21 mouse cellular contexts compared by ENCODE assay signal in genomic region chr2:165909731-165910130, GRCm38 (mm10). TPM values are rescaled to one million over a fixed set of nuclear protein-coding genes. Genes with fewer than 3 reads are reported as not detected.
DNase-seq lines count a peak whose midpoint lies in the region; ATAC-seq and TF ChIP-seq lines count a peak whose summit lies in the region.
"Had no signal": no experiment of that assay in that cellular context is flagged by ENCODE, and none has a peak within 500 bp of the region (broad histone marks: within the 10 kb centered on the region; RNA-seq: fewer than 3 reads in every experiment).

No protein-coding gene starts in this region.

- peak; percentile 59 to 80 for DNase-seq in lung, adult 18-20 months
- no peak for DNase-seq in lung, adult 2 months
- DNase-seq in testis, postnatal 10 days (ENCODE audit: low spot score): no peak
- no peak for DNase-seq in right cerebral cortex, postnatal 25 days
- DNase-seq in frontal cortex, postnatal 25 days (ENCODE audit: low spot score in 2 of 2): no peak
- DNase-seq: adrenal gland, postnatal 25 days; cerebellum, adult 11-12 months; cerebellum, postnatal 25 days; embryo, embryonic 11 days; heart, postnatal 14 days; liver, embryonic 13.5 days; midbrain, embryonic 14.5 days; spleen, adult 18-20 months; thymus, postnatal 14 days had no signal

- no peak overlapping the region for H3K4me2 ChIP-seq in intestine, embryonic 15.5 days (replicated peaks)
- H3K4me2 ChIP-seq in lung, embryonic 16.5 days (ENCODE audit: low read depth, low read length): no peak overlapping the region
- H3K4me2 ChIP-seq in stomach, embryonic 16.5 days (ENCODE audit: low read depth, low read length): no peak overlapping the region
- H3K4me2 ChIP-seq: forebrain, embryonic 15.5 days; heart, embryonic 12.5 days; hindbrain, embryonic 12.5 days; kidney, embryonic 15.5 days; liver, embryonic 13.5 days had no signal

- no peak overlapping the region for H3K4me3 ChIP-seq in lung, adult 2 months (replicated peaks; ENCODE audit: extremely low read depth, low read depth, low read length)
- no peak overlapping the region for H3K4me3 ChIP-seq in intestine, embryonic 15.5 days (replicated peaks)
- H3K4me3 ChIP-seq in lung, embryonic 16.5 days (ENCODE audit: low read length): no peak overlapping the region
- H3K4me3 ChIP-seq in stomach, embryonic 16.5 days (replicated peaks; ENCODE audit: low read length): no peak overlapping the region
- H3K4me3 ChIP-seq: forebrain, embryonic 15.5 days; heart, embryonic 12.5 days; hindbrain, embryonic 12.5 days; kidney, embryonic 15.5 days; liver, embryonic 13.5 days had no signal

- no peak overlapping the region for H3K27ac ChIP-seq in intestine, embryonic 15.5 days
- H3K27ac ChIP-seq in lung, embryonic 16.5 days (ENCODE audit: low read length): peak overlapping the region; percentile 49
- H3K27ac ChIP-seq in stomach, embryonic 16.5 days (ENCODE audit: low read length): peak overlapping the region; percentile 49
- H3K27ac ChIP-seq: forebrain, embryonic 15.5 days; hindbrain, embryonic 12.5 days; kidney, embryonic 15.5 days; liver, embryonic 13.5 days had no signal

- TF ChIP-seq POLR2A in lung, adult 2 months (IDR thresholded peaks at IDR 0.05; ENCODE audit: borderline replicate concordance, extremely low read depth, low read depth, low read length): no peak

- H3K4me1 ChIP-seq in lung, adult 2 months (ENCODE audit: control insufficient read depth, insufficient read depth, low read length): 0 out of 2 replicates have a peak, but pooled peaks cover 5% of the 10 kb centered on the region
- H3K4me1 ChIP-seq in intestine, embryonic 15.5 days (replicated peaks): peaks cover 8% of the 10 kb centered on the region
- H3K4me1 ChIP-seq in lung, embryonic 16.5 days (replicated peaks; ENCODE audit: control insufficient read depth, insufficient read depth, low read length): peaks cover 12% of the 10 kb centered on the region
- peaks cover 16% of the 10 kb centered on the region for H3K4me1 ChIP-seq in stomach, embryonic 16.5 days (ENCODE audit: control insufficient read depth, insufficient read depth, low read length)

- H3K9ac ChIP-seq in intestine, embryonic 15.5 days: no peak overlapping the region
- H3K9ac ChIP-seq in lung, embryonic 16.5 days (ENCODE audit: low read length): no peak overlapping the region
- H3K9ac ChIP-seq in stomach, embryonic 16.5 days (ENCODE audit: low read length): no peak overlapping the region
- H3K9ac ChIP-seq: forebrain, embryonic 15.5 days; heart, embryonic 12.5 days; hindbrain, embryonic 12.5 days; kidney, embryonic 15.5 days; liver, embryonic 13.5 days had no signal

- ATAC-seq in intestine, embryonic 15.5 days: peak; percentile 78
- peak; percentile 54 for ATAC-seq in lung, embryonic 16.5 days (ENCODE audit: low read depth)
- ATAC-seq in stomach, embryonic 16.5 days (ENCODE audit: insufficient read depth, low FRiP score): peak; percentile 57; the same call in 1 of the 2 replicates
- ATAC-seq: forebrain, embryonic 15.5 days had no signal

- no peak for TF ChIP-seq CTCF in lung, adult 2 months (IDR thresholded peaks at IDR 0.05; ENCODE audit: insufficient read depth, low read length)

- H3K36me3 ChIP-seq in intestine, embryonic 15.5 days: no peaks in the 10 kb centered on the region
- H3K36me3 ChIP-seq in lung, embryonic 16.5 days (ENCODE audit: control insufficient read depth, insufficient read depth, low read length): no peaks in the 10 kb centered on the region
- no peaks in the 10 kb centered on the region for H3K36me3 ChIP-seq in stomach, embryonic 16.5 days (ENCODE audit: control insufficient read depth, insufficient read depth, low read length)
- H3K36me3 ChIP-seq: forebrain, embryonic 15.5 days; heart, embryonic 12.5 days; hindbrain, embryonic 12.5 days; kidney, embryonic 15.5 days; liver, embryonic 13.5 days had no signal

- H3K27me3 ChIP-seq in intestine, embryonic 15.5 days (replicated peaks): no peaks in the 10 kb centered on the region
- no peaks in the 10 kb centered on the region for H3K27me3 ChIP-seq in lung, embryonic 16.5 days (ENCODE audit: control insufficient read depth, insufficient read depth, low read depth, low read length)
- no peaks in the 10 kb centered on the region for H3K27me3 ChIP-seq in stomach, embryonic 16.5 days (ENCODE audit: control insufficient read depth, insufficient read depth, low read length)
- H3K27me3 ChIP-seq: forebrain, embryonic 15.5 days; heart, embryonic 12.5 days; hindbrain, embryonic 12.5 days; kidney, embryonic 15.5 days had no signal

- no peaks in the 10 kb centered on the region for H3K9me3 ChIP-seq in intestine, embryonic 15.5 days
- H3K9me3 ChIP-seq in lung, embryonic 16.5 days (ENCODE audit: control insufficient read depth, low read length): no peaks in the 10 kb centered on the region
- no peaks in the 10 kb centered on the region for H3K9me3 ChIP-seq in stomach, embryonic 16.5 days (replicated peaks; ENCODE audit: control insufficient read depth, low read length)
- H3K9me3 ChIP-seq: forebrain, embryonic 15.5 days; hindbrain, embryonic 12.5 days; kidney, embryonic 15.5 days; liver, embryonic 13.5 days had no signal

RNA-seq across cellular contexts. Expression of gene Zmynd8, which starts 10.9 kb away (rescaled TPM):
- polyA plus RNA-seq in lung, adult 2 months (2012; rRNA removed): 25.3 and 29.8 TPM in 2 replicates
- 64.7 and 66.2 TPM in 2 replicates for polyA plus RNA-seq in intestine, embryonic 15.5 days (2015; fragmentation: Nextera tagmentation; extraction: Ambion mirVana)
- polyA plus RNA-seq in lung, embryonic 16.5 days (2015; fragmentation: Nextera tagmentation; extraction: Ambion mirVana): 40.6 and 48.7 TPM in 2 replicates
- 45.1 and 45.3 TPM in 2 replicates for polyA plus RNA-seq in stomach, embryonic 16.5 days (2015; fragmentation: Nextera tagmentation; extraction: Ambion mirVana)

Comparison
In these comparisons a context has a peak if more than half of its experiments do, and no peak if none do; other contexts are left out.
1. DNase-seq: peak in lung, adult 18-20 months (2 of 2); none in lung, adult 2 months (single experiment), testis, postnatal 10 days (single experiment), right cerebral cortex, postnatal 25 days (single experiment) and frontal cortex, postnatal 25 days (0 of 2).
2. Peak in every context shown above with its lines, with median percentiles within 50 percentile points of each other: ATAC-seq.